31 mouse cellular contexts compared by ENCODE assay signal in the genomic region with DNA sequence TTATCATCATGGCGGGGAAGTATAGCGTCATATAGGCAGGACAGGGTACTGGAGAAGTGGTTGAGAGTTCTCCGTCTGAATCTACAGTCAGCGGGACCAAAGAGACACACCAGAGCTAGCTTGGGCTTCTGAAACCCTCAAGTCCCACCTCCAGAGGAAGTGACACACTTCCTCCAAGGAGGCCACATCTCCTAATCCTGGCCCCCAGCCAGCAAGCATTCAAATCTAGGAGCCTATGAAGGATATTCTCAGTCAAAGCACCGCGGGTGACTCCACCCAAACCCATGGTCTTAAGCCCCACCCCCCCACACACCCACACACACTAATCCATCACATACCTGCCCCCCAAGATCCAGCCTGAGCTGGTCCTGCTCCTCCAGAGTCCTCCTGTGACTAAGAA. TPM values are rescaled to one million over a fixed set of nuclear protein-coding genes. Genes with fewer than 3 reads are reported as not detected.
DNase-seq lines count a peak whose midpoint lies in the region; ATAC-seq and TF ChIP-seq lines count a peak whose summit lies in the region.
"Had no signal": no experiment of that assay in that cellular context is flagged by ENCODE, and none has a peak within 500 bp of the region (broad histone marks: within the 10 kb centered on the region; RNA-seq: fewer than 3 reads in every experiment).

No protein-coding gene starts in this region.

- 89% methylated on average over 6 of the region's 6 CpGs for WGBS in hindbrain, embryonic 11.5 days

- no peak for TF ChIP-seq CTCF in CH12.LX (conservative IDR thresholded peaks at IDR 0.05 in 1 of 2, IDR thresholded peaks at IDR 0.05 in 1 of 2; ENCODE audit: low read depth in 2 of 2, low read length in 2 of 2)
- TF ChIP-seq CTCF in bone marrow macrophage, adult 2 months (IDR thresholded peaks at IDR 0.05; ENCODE audit: low read depth, low read length) = no peak

- no peak overlapping the region for H3K4me3 ChIP-seq in CH12.LX (replicated peaks in 1 of 3; ENCODE audit: low read depth in 2 of 3, low read length in 2 of 3, poor library complexity in 1 of 3)
- no peak overlapping the region for H3K4me3 ChIP-seq in bone marrow macrophage, adult 2 months (ENCODE audit: insufficient read depth, low read length)
- H3K4me3 ChIP-seq in hindbrain, embryonic 11.5 days (ENCODE audit: low read depth, low read length) = no peak overlapping the region
- H3K4me3 ChIP-seq: embryonic facial prominence, embryonic 13.5 days; erythroblast, embryonic 14.5 days; forebrain, embryonic 12.5 days; heart, embryonic 15.5 days; hindbrain, embryonic 15.5 days; layer of hippocampus, adult 2 months; limb, embryonic 13.5 days; liver, embryonic 13.5 days; lung, embryonic 15.5 days; midbrain, embryonic 10.5 days had no signal

- no peak for ATAC-seq in CD4-positive, CD25-positive, alpha-beta regulatory T cell, adult 4 months
- ATAC-seq in megakaryocyte, adult 5-6 weeks (ENCODE audit: poor library complexity, severe bottlenecking) = peak; percentile 91
- ATAC-seq in hindbrain, embryonic 11.5 days (ENCODE audit: low FRiP score) = no peak
- ATAC-seq: intestine, embryonic 16.5 days; midbrain, embryonic 16.5 days had no signal

- TF ChIP-seq EP300 in CH12.LX (IDR thresholded peaks at IDR 0.05; ENCODE audit: low read length) = no peak

- TF ChIP-seq RAD21 in CH12.LX (IDR thresholded peaks at IDR 0.05; ENCODE audit: low read depth, low read length) = no peak

- DNase-seq in CD4-positive, CD25-positive, alpha-beta regulatory T cell, adult 2 months (ENCODE audit: low read depth, low spot score) = peak; percentile 11
- peak; percentile 49 for DNase-seq in CH12.LX (ENCODE audit: extremely low read depth)
- no peak for DNase-seq in hindbrain, embryonic 11.5 days (ENCODE audit: low spot score)
- DNase-seq in adrenal gland, adult 18-20 months (ENCODE audit: low spot score in 2 of 2) = no peak
- no peak for DNase-seq in ovary, postnatal 14 days (ENCODE audit: low spot score)
- DNase-seq: adrenal gland, postnatal 10 days; cerebellum, adult 2 months; cerebellum, postnatal 25 days; embryo, embryonic 11 days; gastrocnemius, postnatal 36 days; heart, postnatal 36 days; kidney, adult 9 months; kidney, postnatal 25 days; layer of hippocampus, postnatal 36 days; liver, embryonic 13.5 days; spleen, adult 18-20 months; thymus, postnatal 14 days had no signal

- H3K4me1 ChIP-seq in CH12.LX (ENCODE audit: control insufficient read depth in 1 of 2, insufficient read depth in 2 of 2) = peaks cover 5 to 19% of the 10 kb centered on the region in 2 experiments
- peaks cover 15% of the 10 kb centered on the region for H3K4me1 ChIP-seq in bone marrow macrophage, adult 2 months (ENCODE audit: control insufficient read depth, insufficient read depth, low read length)
- H3K4me1 ChIP-seq in hindbrain, embryonic 11.5 days (replicated peaks; ENCODE audit: control insufficient read depth, insufficient read depth, low read length) = no peaks in the 10 kb centered on the region
- H3K4me1 ChIP-seq: embryonic facial prominence, embryonic 13.5 days; forebrain, embryonic 12.5 days; hindbrain, embryonic 15.5 days; limb, embryonic 13.5 days; lung, embryonic 15.5 days; midbrain, embryonic 10.5 days had no signal

- dilution Hi-C loops in CH12.LX (cut with MboI; ENCODE audit: extremely low pct_ligation_motif_present, extremely low pct_unique_long_range_greater_than_20kb, low sequenced_read_pairs) = no loop called here

- in situ Hi-C loops in CH12.LX (cut with MboI; ENCODE audit: low pct_ligation_motif_present, low pct_unique_long_range_greater_than_20kb, low sequenced_read_pairs) = no loop called here

- H3K9me3 ChIP-seq in CH12.LX (replicated peaks; ENCODE audit: low read length) = peaks cover 6% of the 10 kb centered on the region
- H3K9me3 ChIP-seq in hindbrain, embryonic 11.5 days (ENCODE audit: control insufficient read depth, low read length) = no peaks in the 10 kb centered on the region
- H3K9me3 ChIP-seq: embryonic facial prominence, embryonic 13.5 days; forebrain, embryonic 12.5 days; heart, embryonic 15.5 days; hindbrain, embryonic 15.5 days; limb, embryonic 13.5 days; liver, embryonic 13.5 days; lung, embryonic 15.5 days; midbrain, embryonic 10.5 days had no signal

- H3K4me2 ChIP-seq in CH12.LX (ENCODE audit: insufficient read depth, low read depth, poor library complexity, severe bottlenecking) = no peak overlapping the region
- no peak overlapping the region for H3K4me2 ChIP-seq in hindbrain, embryonic 11.5 days (replicated peaks; ENCODE audit: low read depth, low read length)
- H3K4me2 ChIP-seq: embryonic facial prominence, embryonic 13.5 days; forebrain, embryonic 12.5 days; heart, embryonic 15.5 days; hindbrain, embryonic 15.5 days; limb, embryonic 13.5 days; liver, embryonic 13.5 days; lung, embryonic 15.5 days had no signal

- no peak for TF ChIP-seq POLR2A in CH12.LX (IDR thresholded peaks at IDR 0.05; ENCODE audit: low read depth, low read length)
- no peak for TF ChIP-seq POLR2A in bone marrow macrophage, adult 2 months (IDR thresholded peaks at IDR 0.05; ENCODE audit: borderline replicate concordance, low read depth, low read length)

- H3K79me2 ChIP-seq in CH12.LX (replicated peaks; ENCODE audit: control insufficient read depth, extremely low read depth, insufficient read depth, poor library complexity, severe bottlenecking) = no peaks in the 10 kb centered on the region

- no peaks in the 10 kb centered on the region for H3K36me3 ChIP-seq in CH12.LX (replicated peaks in 1 of 2; ENCODE audit: control insufficient read depth in 1 of 2, insufficient read depth in 1 of 2, low read length in 1 of 2)
- no peaks in the 10 kb centered on the region for H3K36me3 ChIP-seq in hindbrain, embryonic 11.5 days (ENCODE audit: control insufficient read depth, insufficient read depth, low read length)
- H3K36me3 ChIP-seq: embryonic facial prominence, embryonic 13.5 days; forebrain, embryonic 12.5 days; heart, embryonic 15.5 days; hindbrain, embryonic 15.5 days; limb, embryonic 13.5 days; liver, embryonic 13.5 days; lung, embryonic 15.5 days; midbrain, embryonic 10.5 days had no signal

- H3K9ac ChIP-seq in CH12.LX (ENCODE audit: insufficient read depth, low read depth) = no peak overlapping the region
- no peak overlapping the region for H3K9ac ChIP-seq in hindbrain, embryonic 11.5 days (ENCODE audit: low read depth, low read length)
- H3K9ac ChIP-seq: embryonic facial prominence, embryonic 13.5 days; forebrain, embryonic 12.5 days; heart, embryonic 15.5 days; hindbrain, embryonic 15.5 days; limb, embryonic 13.5 days; liver, embryonic 13.5 days; lung, embryonic 15.5 days had no signal

- H3K27ac ChIP-seq in CH12.LX (ENCODE audit: insufficient read depth, low read depth) = no peak overlapping the region
- H3K27ac ChIP-seq in bone marrow macrophage, adult 2 months (ENCODE audit: insufficient read depth, low read depth, low read length) = 0 out of 2 replicates have a peak overlapping the region, but pooled peaks have one; percentile 10
- H3K27ac ChIP-seq in hindbrain, embryonic 11.5 days (ENCODE audit: low read depth, low read length) = no peak overlapping the region
- H3K27ac ChIP-seq: embryonic facial prominence, embryonic 13.5 days; forebrain, embryonic 12.5 days; heart, embryonic 15.5 days; hindbrain, embryonic 15.5 days; layer of hippocampus, adult 2 months; limb, embryonic 13.5 days; liver, embryonic 13.5 days; lung, embryonic 15.5 days; midbrain, embryonic 10.5 days had no signal

- no peaks in the 10 kb centered on the region for H3K27me3 ChIP-seq in CH12.LX (replicated peaks)
- no peaks in the 10 kb centered on the region for H3K27me3 ChIP-seq in hindbrain, embryonic 11.5 days (ENCODE audit: control insufficient read depth, insufficient read depth, low read length)
- H3K27me3 ChIP-seq: embryonic facial prominence, embryonic 13.5 days; forebrain, embryonic 12.5 days; heart, embryonic 15.5 days; hindbrain, embryonic 15.5 days; limb, embryonic 13.5 days; liver, embryonic 13.5 days; lung, embryonic 15.5 days had no signal

TF ChIP-seq in CH12.LX, 34 proteins besides CTCF, POLR2A, EP300 and RAD21:
- no peak for TF ChIP-seq MAFK (IDR thresholded peaks at IDR 0.05; ENCODE audit: insufficient replicate concordance, low read length)
- TF ChIP-seq E2F4 (IDR thresholded peaks at IDR 0.05; ENCODE audit: insufficient replicate concordance, low read depth, low read length) = no peak

RNA-seq across cellular contexts. Expression of gene Slc2a9, which starts 9.1 kb away (rescaled TPM):
- polyA plus RNA-seq in CD4-positive, CD25-positive, alpha-beta regulatory T cell, adult 4 months (2017; shearing (Covaris generic)) = 1 to 10 TPM; 7.9 TPM
- total RNA-seq in CH12.LX (2012; rRNA removed) (1.3 and 1.6 TPM in 2 replicates), CH12.LX (2014; rRNA removed) (1.7 and 2.3 TPM in 2 replicates)
- polyA plus RNA-seq in CH12.LX (2012; ENCODE audit: insufficient read length, low read depth) = 2.8 and 3.3 TPM in 2 replicates
- 15.0 and 17.9 TPM in 2 replicates for polyA plus RNA-seq in bone marrow macrophage, adult 2 months (2012; ENCODE audit: insufficient read depth, insufficient read length, missing spikeins)
- 3.9 and 7.3 TPM in 2 replicates for total RNA-seq in megakaryocyte, adult 5-6 weeks (2015)
- total RNA-seq in megakaryocyte, adult 5-6 weeks (2017) = 7.8 and 9.2 TPM in 2 replicates
- 0.13 and 0.15 TPM in 2 replicates for polyA plus RNA-seq in hindbrain, embryonic 11.5 days (2014; fragmentation: Nextera tagmentation; extraction: Ambion mirVana)
- 1 to 10 TPM; 2.0 to 2.6 TPM for total RNA-seq in adrenal gland, adult 18-20 months (2021)

Comparison
In these comparisons a context has a peak if more than half of its experiments do, and no peak if none do; other contexts are left out.
1. DNase-seq: peak in CD4-positive, CD25-positive, alpha-beta regulatory T cell, adult 2 months (single experiment) and CH12.LX (single experiment); none in hindbrain, embryonic 11.5 days (single experiment), adrenal gland, adult 18-20 months (0 of 2) and ovary, postnatal 14 days (single experiment).